Mouse (Mus musculus) myocyte (in vitro differentiated cells): ENCODE measurements around the gene Sf3b3. TPM values are rescaled to one million over a fixed set of nuclear protein-coding genes. Genes with fewer than 3 reads are reported as not detected.

Experiments used
- H3K27me3 ChIP-seq: one replicate; pipeline ENCODE4 v1.6.1; 2011; ENCODE audit not compliant: control insufficient read depth, insufficient read depth, insufficient read length
- H3K36me3 ChIP-seq: one replicate; pipeline ENCODE4 v1.6.1; 2011; ENCODE audit not compliant: control insufficient read depth, insufficient read depth
- H3K4me2 ChIP-seq: one replicate; pipeline ENCODE4 v1.6.1; 2011; ENCODE audit warnings: low read depth, control low read depth
- H3K4me3 ChIP-seq: one replicate; pipeline ENCODE4 v1.5.1; 2011; ENCODE audit warnings: mild to moderate bottlenecking, control low read depth, moderate library complexity
- H3K79me2 ChIP-seq: one replicate; pipeline ENCODE4 v1.6.1; 2011; ENCODE audit not compliant: control insufficient read depth, insufficient read depth
- H3ac ChIP-seq: one replicate; pipeline ENCODE4 v1.6.1; 2011; ENCODE audit not compliant: control insufficient read depth, insufficient read length
- CEBPB ChIP-seq: IDR thresholded peaks from 2 replicates; pipeline ENCODE4 v1.6.1; 2011; ENCODE audit warnings: mild to moderate bottlenecking, moderate library complexity; ENCODE audit not compliant: poor library complexity, insufficient read depth, severe bottlenecking
- E2F4 ChIP-seq: IDR thresholded peaks from one replicate; pipeline ENCODE4 v1.6.1; 2011; ENCODE audit warnings: mild to moderate bottlenecking, control low read depth, moderate library complexity; ENCODE audit not compliant: insufficient read depth
- MAX ChIP-seq: IDR thresholded peaks from one replicate; pipeline ENCODE4 v1.6.1; 2011; ENCODE audit warnings: low read depth, mild to moderate bottlenecking, control low read depth
- MYOD1 ChIP-seq, 3 experiments: IDR thresholded peaks; one replicate each; pipeline ENCODE4 v1.6.1; 2011; ENCODE audit warnings: control low read depth in 2 of 3, low read depth in 2 of 3, mild to moderate bottlenecking in 2 of 3, moderate library complexity in 1 of 3; ENCODE audit not compliant: insufficient read length in 2 of 3, control insufficient read depth in 1 of 3
- MYOG ChIP-seq, 3 experiments: IDR thresholded peaks; one replicate each; pipeline ENCODE4 v1.6.1; 2011; ENCODE audit warnings: control low read depth in 2 of 3, low read depth in 2 of 3, mild to moderate bottlenecking in 2 of 3; ENCODE audit not compliant: insufficient read length in 2 of 3, control insufficient read depth in 1 of 3, insufficient read depth in 1 of 3
- POLR2A ChIP-seq: IDR thresholded peaks from one replicate; pipeline ENCODE4 v1.6.1; 2011; ENCODE audit warnings: low read depth, mild to moderate bottlenecking, control low read depth, moderate library complexity; ENCODE audit not compliant: insufficient read length
- POLR2AphosphoS2 ChIP-seq: IDR thresholded peaks from one replicate; pipeline ENCODE4 v1.6.1; 2011; ENCODE audit warnings: low read depth, control low read depth; ENCODE audit not compliant: insufficient read length
- REST ChIP-seq: IDR thresholded peaks from one replicate; pipeline ENCODE4 v1.6.1; 2011; ENCODE audit warnings: mild to moderate bottlenecking, control low read depth, moderate library complexity; ENCODE audit not compliant: insufficient read depth, insufficient read length
- SRF ChIP-seq: IDR thresholded peaks from one replicate; pipeline ENCODE4 v1.6.1; 2011; ENCODE audit warnings: low read depth; ENCODE audit not compliant: control insufficient read depth, insufficient read length
- TCF12 ChIP-seq: IDR thresholded peaks from one replicate; pipeline ENCODE4 v1.6.1; 2011; ENCODE audit warnings: mild to moderate bottlenecking, control low read depth; ENCODE audit not compliant: poor library complexity, insufficient read depth, severe bottlenecking
- TCF3 ChIP-seq: IDR thresholded peaks from one replicate; pipeline ENCODE4 v1.6.1; 2011; ENCODE audit warnings: low read depth, control low read depth; ENCODE audit not compliant: insufficient read length
- USF1 ChIP-seq: IDR thresholded peaks from one replicate; pipeline ENCODE4 v1.6.1; 2011; ENCODE audit warnings: low read depth, mild to moderate bottlenecking, control low read depth, moderate library complexity
- polyA plus RNA-seq: library from polyadenylated mRNA; unstranded; fragments of >200 nt; fragmentation: generic; extraction: Trizol; gene quantifications from one replicate; pipeline ENCODE4 v1.2.1, GENCODE M21; 2012; ENCODE audit warnings: missing spikeins

Sf3b3 gene
- polyA plus RNA-seq, 1 experiment: 47.7 TPM

GRCm38 (mm10) chr8:110776335-110776734, 70.3 kb downstream of the Sf3b3 start:
- no peak overlapping the region for H3ac ChIP-seq
- H3K4me2 ChIP-seq: no peak overlapping the region
- H3K4me3 ChIP-seq: no peak overlapping the region
- no peak for TF ChIP-seq MYOD1 (IDR thresholded peaks at IDR 0.05; ENCODE audit: control insufficient read depth in 1 of 3, insufficient read length in 2 of 3, low read depth in 2 of 3)
- TF ChIP-seq CEBPB: no peak
- no peak for TF ChIP-seq E2F4
- TF ChIP-seq USF1: no peak
- no peak for TF ChIP-seq MYOG (IDR thresholded peaks at IDR 0.05; ENCODE audit: control insufficient read depth in 1 of 3, insufficient read depth in 1 of 3, insufficient read length in 2 of 3, low read depth in 2 of 3)
- TF ChIP-seq MAX: no peak
- TF ChIP-seq POLR2AphosphoS2: no peak
- no peak for TF ChIP-seq REST
- no peak for TF ChIP-seq TCF3
- no peak for TF ChIP-seq SRF
- no peak for TF ChIP-seq POLR2A
- TF ChIP-seq TCF12: no peak
- H3K36me3 ChIP-seq: peaks cover 4% of the 10 kb centered on the region
- no peaks in the 10 kb centered on the region for H3K27me3 ChIP-seq
- no peaks in the 10 kb centered on the region for H3K79me2 ChIP-seq

DNA sequence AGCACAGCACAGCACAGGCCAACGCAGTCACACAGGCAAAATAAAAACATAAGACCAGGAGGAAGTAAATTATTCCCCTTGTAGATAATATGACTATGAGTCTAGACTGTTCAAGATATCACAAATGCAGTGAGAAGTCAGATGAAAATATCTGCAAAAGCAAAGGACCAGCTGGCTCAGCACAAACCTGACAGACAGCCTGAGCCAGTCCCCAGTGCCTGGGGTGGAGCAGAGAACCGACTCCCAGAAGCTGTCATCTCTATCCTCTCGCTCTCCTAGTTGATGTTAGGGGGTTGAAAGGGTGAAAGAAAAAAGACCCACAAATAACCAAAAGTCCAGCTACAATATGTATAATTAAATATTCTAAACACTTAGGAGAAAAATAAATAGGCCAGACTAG, 70.9 kb downstream of the Sf3b3 start:
- no peaks in the 10 kb centered on the region for H3K79me2 ChIP-seq
- H3K4me3 ChIP-seq: no peak overlapping the region
- H3K4me2 ChIP-seq: no peak overlapping the region
- H3ac ChIP-seq: no peak overlapping the region
- H3K36me3 ChIP-seq: peaks cover 6% of the 10 kb centered on the region
- no peaks in the 10 kb centered on the region for H3K27me3 ChIP-seq
- TF ChIP-seq CEBPB (no peak), TCF12 (no peak), E2F4 (no peak), MAX (no peak), MYOD1 (IDR thresholded peaks at IDR 0.05; ENCODE audit: control insufficient read depth in 1 of 3, insufficient read length in 2 of 3, low read depth in 2 of 3) (no peak), MYOG (IDR thresholded peaks at IDR 0.05; ENCODE audit: control insufficient read depth in 1 of 3, insufficient read depth in 1 of 3, insufficient read length in 2 of 3, low read depth in 2 of 3) (no peak), SRF (no peak), POLR2AphosphoS2 (no peak), TCF3 (no peak), REST (no peak), POLR2A (no peak), USF1 (no peak)

DNA sequence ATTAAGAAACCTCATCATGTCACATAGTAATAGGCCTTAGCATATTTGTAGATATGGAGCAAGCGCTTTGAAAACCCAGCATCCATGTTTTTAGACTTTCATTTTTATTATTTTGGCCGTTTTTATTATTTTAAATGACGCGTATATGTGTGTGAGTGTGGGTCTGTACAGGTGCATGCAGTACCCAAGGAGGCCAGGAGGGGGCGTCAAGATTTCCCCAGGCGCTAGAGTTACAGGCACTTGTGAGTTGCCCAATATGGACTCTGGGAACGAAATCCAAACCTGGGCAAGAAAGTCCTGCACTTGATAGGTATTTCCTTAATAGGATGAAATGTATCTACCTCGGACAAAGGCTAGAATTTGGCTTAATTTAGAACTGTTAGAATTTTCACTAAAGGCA, 71.3 kb downstream of the Sf3b3 start:
- no peak for TF ChIP-seq USF1
- no peak for TF ChIP-seq POLR2AphosphoS2
- TF ChIP-seq CEBPB: no peak
- no peak for TF ChIP-seq REST
- no peak for TF ChIP-seq TCF3
- no peak for TF ChIP-seq MAX
- no peak for TF ChIP-seq TCF12
- H3K36me3 ChIP-seq: peaks cover 6% of the 10 kb centered on the region
- no peak overlapping the region for H3K4me2 ChIP-seq
- no peak overlapping the region for H3ac ChIP-seq
- no peaks in the 10 kb centered on the region for H3K27me3 ChIP-seq
- no peak overlapping the region for H3K4me3 ChIP-seq
- H3K79me2 ChIP-seq: no peaks in the 10 kb centered on the region

DNA sequence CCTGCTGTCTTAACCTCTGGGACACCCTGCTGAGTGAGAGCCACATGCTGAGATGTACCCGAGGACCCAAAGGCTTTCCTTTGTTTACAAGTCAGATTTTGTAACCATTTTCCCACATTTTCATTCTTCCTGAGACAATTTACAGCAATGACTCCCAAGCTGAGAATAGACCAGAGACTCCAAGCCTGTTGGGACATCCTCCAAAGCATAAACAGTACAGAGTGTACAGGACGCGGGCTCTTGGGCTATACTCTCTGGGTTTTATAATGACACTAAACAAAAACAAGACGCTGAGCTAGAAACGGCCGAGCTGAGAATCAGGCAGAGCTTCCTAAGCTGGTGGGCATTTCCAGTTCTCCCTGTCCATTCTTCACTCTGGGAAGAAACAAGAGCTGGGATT, 71.9 kb downstream of the Sf3b3 start:
- TF ChIP-seq MYOG (IDR thresholded peaks at IDR 0.05; ENCODE audit: control insufficient read depth in 1 of 3, insufficient read depth in 1 of 3, insufficient read length in 2 of 3, low read depth in 2 of 3): no peak
- no peak for TF ChIP-seq TCF12
- no peak for TF ChIP-seq E2F4
- TF ChIP-seq USF1: no peak
- no peak for TF ChIP-seq POLR2A
- TF ChIP-seq MAX: no peak
- TF ChIP-seq CEBPB: no peak
- no peak for TF ChIP-seq POLR2AphosphoS2
- no peak for TF ChIP-seq REST
- TF ChIP-seq TCF3: no peak
- no peak for TF ChIP-seq SRF
- TF ChIP-seq MYOD1 (IDR thresholded peaks at IDR 0.05; ENCODE audit: control insufficient read depth in 1 of 3, insufficient read length in 2 of 3, low read depth in 2 of 3): no peak

More for the DNA sequence above, 71.9 kb downstream of the Sf3b3 start:
- no peak overlapping the region for H3K4me2 ChIP-seq
- H3K36me3 ChIP-seq: peaks cover 6% of the 10 kb centered on the region
- H3K4me3 ChIP-seq: no peak overlapping the region
- no peaks in the 10 kb centered on the region for H3K27me3 ChIP-seq
- no peaks in the 10 kb centered on the region for H3K79me2 ChIP-seq
- H3ac ChIP-seq: no peak overlapping the region
